Mouse (Mus musculus): ENCODE results near the gene Gpat2. TPM values are rescaled to one million over a fixed set of nuclear protein-coding genes. Genes with fewer than 3 reads are reported as not detected.

Gpat2 gene
- under 1 TPM; 0.48 to 0.58 TPM for total RNA-seq (2021)
- long read RNA-seq, experiment 1, partial matches to known transcripts = 2 of 3 reads
- long read RNA-seq, experiment 1, other reads (novel, unspliced or antisense) = 1 of 3 reads
- long read RNA-seq, experiment 2, partial matches to known transcripts = 0 of 1 reads
- long read RNA-seq, experiment 2, other reads (novel, unspliced or antisense) = 1 of 1 reads

GRCm38 (mm10) chr2:127424977-127425376, at the start of gene Gpat2:
Gpat2 (plus strand) TSS chr2:127425199.
- no peak for DNase-seq

DNA sequence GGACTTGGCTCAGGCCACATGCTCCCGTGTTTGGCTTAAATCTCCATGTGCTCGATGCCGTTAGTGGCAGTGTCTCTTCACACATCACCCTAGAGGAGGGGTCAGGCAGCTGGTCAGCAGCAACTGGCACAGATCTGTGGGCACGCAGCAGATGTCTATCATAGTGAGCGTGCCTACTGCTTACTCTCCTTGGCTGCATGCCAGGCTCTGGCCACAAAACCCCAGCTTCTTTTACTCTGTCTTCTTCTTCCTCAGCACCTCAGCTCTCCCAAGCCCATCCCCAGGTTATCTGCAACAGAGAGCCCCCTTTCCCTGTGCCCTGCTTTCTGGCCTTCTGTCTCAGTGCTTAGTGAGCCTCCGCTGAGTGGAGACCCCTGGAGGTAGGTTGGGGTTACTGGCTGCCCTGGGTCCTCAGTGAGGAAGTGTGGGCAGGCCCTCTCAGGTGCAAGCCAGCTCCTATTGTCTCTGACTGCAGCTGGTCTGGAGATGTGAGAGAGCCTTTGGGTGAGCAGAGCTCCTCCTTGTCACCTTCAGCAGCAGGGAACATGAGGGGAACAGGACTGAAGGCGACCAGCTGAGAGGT, 49.1 kb upstream of the Gpat2 start:
- no peak for DNase-seq

DNA sequence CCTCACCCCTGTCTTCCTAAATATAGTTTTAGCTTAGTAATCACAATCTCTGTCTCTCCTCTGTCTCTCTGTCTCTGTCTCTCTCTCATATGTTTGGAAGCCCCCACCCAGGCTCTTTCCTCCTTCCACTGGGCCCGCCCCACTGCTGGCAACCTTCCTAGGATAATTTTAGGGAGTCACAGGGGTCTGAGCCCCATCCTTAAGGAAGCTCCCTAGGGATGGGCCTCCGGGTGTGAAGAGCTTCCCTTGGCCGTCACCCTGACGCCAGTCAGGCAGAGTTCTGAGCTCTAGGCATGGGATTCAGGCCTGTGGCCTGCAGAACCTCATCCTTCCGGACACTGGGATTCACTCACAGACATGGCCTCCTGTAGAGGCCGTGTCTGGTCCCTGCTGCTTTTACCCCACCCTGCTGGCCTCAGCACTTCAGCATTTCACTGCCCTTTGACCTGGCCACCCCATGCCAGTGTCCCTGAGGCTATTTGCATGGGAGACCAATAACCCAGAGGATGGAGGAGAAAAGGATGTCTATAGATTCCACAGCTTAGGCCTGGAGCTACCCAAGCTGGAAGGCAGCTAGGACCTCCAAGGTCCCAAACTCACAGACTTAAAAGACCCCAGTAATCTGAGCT, 48.5 kb upstream of the Gpat2 start:
- no peak for DNase-seq

- DNase-seq = no peak
Observed at GRCm38 (mm10) chr2:127377942-127378610, 46.9 kb upstream of the Gpat2 start.

- no peak for DNase-seq
Observed at GRCm38 (mm10) chr2:127378611-127378990, 46.4 kb upstream of the Gpat2 start.

DNA sequence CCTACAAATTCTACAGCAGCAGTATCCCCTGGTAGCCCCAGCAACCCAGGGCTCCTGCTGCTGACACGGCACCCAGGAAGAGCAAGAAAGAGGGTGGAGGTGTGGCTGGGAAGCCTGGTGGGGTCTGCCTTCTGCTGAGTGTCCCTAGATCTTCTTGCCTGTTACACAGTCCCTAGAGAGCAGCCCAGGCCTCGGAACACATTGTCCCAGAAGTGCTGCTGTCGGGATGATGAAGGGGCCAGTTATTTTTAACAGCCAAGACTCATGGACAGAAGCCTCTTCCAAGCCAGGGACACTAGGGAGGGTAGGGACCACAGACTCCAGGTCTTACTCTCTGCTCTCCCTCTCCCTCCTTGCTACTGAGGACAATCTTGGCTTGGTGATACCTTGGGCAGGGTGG, 45.7 kb upstream of the Gpat2 start:
- DNase-seq = no peak

DNA sequence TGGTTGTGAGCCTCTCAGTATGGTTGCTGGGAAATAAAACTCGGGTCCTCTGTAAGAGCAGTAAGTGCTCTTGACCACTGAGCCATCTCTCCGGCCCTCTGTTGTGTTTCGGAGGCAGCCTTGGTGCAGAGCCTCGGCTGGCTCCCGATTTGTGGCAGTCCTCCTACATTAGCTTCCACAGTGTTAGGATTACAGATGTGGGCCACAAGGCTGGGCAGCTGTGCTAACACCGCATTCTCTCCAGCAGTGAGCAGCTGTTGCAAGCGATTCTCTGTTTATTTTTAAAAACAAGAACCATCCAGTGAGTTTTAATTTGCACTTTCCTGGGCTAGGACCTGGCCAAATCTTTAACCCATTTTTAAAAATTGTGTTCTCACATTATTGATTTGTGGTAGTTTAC, 41.1 kb upstream of the Gpat2 start:
- DNase-seq = no peak

DNA sequence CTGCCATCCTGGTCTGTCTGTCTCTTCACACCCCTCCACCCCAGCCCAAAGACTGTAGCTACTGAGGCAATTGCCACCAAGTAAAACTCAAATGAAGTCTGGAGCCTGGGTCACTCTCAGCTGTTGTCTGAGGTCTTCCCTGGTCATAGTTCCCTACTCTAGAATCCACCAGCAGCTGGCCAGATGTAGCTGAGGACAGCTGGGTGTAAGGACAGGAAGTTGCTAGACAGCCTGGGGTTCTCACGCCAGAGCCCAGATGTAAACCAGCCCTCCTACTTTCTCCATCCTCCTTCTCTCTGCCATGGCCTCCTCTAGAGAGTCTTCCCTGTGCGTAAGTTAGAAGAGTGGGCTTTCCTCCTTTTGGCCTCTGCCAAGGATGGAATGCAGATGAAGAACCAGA, 37.5 kb upstream of the Gpat2 start:
- DNase-seq = no peak

DNA sequence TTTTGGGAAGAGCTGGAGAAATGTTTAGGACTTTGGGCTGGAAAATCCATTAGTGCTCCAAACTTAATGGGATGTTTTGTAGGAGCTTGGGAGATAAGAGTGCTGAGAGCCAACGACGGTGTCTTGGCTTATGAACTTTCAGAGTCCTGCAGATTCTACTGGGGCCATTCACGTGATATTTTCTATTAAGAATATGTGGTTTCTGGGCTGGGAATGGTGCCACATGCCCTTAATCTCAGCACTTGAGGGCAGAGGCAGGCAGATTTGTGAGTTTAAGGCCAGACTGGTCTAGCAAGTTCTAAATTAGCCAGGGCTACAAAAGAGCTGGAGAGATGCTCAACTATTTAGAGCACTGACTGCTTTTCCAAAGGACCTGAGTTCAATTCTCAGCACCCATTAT, 34.6 kb upstream of the Gpat2 start:
- no peak for DNase-seq

DNA sequence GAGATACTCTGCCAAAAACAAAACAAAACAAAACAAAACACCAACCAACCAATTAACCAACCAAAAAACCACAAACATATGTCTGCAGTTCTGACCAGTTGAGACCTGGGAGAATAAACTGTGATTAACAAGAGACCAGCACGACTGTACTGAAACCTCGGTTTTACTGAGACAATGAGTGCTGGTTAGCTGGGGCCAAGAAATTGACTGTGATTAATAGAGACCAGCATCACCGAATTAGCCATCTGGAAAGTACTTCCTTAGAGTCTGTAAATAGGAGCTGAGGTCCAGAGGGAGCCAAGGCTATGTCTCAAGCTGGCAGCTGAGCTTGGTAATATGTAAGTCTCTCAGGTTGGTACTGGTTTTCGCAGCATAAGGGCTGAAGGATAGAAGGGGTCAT, 34.2 kb upstream of the Gpat2 start:
- DNase-seq = no peak

- no peak for DNase-seq
Observed at GRCm38 (mm10) chr2:127391323-127391722, 33.7 kb upstream of the Gpat2 start.

DNA sequence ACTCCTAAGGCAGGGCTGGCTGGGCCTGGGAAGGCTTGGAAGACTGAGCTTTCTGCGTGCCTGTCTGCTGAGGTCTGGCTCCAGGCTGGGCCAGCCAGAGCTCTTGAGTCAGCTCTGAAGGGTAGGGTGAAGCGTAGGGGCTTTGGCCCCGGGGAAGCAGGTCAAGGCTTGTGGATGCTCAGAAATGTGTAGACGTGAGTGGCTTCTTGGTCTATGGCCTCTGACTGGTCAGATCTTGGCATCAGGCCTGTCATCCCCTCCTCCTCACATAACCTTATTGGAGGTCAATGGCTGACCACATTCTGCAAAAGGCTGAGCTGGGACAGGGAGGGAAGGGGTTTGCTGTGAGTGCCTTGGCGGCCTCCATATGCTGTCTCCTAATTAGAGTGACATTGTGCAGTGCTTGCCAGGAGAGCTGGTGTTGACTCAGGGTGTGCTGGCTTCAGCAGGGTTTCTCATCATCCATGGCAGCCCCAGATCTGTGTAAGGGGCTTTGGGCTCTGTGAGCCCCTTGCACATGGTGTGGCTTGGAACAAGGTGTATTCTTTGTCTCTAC, 30.3 kb upstream of the Gpat2 start:
- DNase-seq = peak; percentile 58

- DNase-seq = no peak
Observed at GRCm38 (mm10) chr2:127398738-127399137, 26.3 kb upstream of the Gpat2 start.

DNA sequence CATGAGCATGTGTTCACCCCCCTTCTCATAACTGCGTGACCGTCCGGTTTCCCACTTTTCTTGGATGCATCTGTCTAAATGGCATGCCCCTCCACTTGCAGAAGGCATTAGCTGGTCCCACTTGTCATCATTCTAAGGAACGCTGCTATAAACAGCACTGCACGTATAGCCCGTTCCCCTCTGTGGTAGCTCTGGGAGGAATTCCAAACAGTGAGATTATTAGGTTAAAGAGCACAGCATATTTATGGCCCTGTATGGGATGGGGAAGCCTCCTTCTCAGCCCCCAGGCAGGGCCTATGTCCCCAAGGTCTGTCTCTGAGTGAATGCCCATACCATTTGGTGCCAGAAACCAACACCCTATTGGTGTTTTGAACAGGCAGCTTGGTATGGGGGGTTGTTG, 13.9 kb upstream of the Gpat2 start:
- no peak for DNase-seq

DNA sequence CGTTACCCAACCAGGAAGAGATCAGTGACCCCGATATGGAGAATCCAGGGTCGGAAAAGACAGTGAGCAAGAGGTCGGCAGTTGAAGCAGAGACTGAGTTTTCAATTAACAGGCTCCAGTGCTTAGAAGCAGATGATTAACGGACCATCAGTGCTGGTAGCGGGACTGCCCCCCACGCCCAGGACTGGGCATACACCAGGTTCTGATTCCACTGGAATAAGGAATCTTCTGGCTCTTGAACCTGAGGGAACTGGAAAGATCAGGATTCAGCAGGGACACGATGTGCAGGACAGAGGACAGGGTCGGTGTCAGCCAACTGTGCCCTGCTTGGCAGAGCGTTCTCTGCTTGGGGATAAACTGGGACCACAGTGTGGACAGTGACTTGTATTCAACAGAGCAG, 9.2 kb upstream of the Gpat2 start:
- no peak for DNase-seq

DNA sequence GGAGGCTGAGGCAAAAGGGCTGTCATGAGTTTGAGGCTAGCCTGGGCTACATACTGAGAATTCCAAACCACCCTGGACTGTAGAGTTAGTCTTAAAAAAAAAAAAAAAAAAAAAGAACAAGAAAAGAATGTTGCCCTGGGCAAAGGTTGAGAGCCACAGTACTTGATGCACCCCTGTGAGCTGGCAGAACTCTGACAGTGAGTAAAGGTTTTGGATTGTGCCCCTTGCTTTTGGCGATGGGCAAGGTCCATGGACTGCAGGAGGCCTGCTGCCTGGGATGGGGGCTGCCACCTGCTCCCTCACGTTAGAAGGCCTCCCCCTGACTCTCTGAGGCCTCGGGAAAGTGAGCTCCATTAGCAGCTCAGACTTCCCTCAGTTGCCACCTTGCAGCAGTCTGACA, 8.3 kb upstream of the Gpat2 start:
- DNase-seq = no peak

GRCm38 (mm10) chr2:127418266-127418970, 6.6 kb upstream of the Gpat2 start:
- DNase-seq = no peak

DNA sequence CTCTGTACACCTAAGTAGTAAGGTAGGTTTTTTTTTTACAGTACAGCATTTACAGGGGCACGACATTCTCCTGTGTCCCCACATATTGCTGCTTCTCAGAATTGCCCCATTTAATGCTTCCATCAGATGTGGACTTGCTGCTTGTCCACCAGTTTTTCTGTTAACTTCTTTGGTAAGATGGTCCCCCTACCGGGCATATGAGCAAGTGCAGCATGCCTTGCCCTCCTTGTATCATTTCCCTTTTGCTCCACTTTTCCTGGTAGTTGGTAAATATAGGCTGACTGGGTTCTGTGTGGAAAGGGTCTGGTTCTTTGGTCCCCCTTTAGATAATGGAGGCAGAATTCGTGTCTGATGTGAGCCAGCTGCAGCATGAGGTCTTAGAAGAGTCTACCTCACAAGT, 5.2 kb downstream of the Gpat2 start:
- peak; percentile 60 for DNase-seq

DNA sequence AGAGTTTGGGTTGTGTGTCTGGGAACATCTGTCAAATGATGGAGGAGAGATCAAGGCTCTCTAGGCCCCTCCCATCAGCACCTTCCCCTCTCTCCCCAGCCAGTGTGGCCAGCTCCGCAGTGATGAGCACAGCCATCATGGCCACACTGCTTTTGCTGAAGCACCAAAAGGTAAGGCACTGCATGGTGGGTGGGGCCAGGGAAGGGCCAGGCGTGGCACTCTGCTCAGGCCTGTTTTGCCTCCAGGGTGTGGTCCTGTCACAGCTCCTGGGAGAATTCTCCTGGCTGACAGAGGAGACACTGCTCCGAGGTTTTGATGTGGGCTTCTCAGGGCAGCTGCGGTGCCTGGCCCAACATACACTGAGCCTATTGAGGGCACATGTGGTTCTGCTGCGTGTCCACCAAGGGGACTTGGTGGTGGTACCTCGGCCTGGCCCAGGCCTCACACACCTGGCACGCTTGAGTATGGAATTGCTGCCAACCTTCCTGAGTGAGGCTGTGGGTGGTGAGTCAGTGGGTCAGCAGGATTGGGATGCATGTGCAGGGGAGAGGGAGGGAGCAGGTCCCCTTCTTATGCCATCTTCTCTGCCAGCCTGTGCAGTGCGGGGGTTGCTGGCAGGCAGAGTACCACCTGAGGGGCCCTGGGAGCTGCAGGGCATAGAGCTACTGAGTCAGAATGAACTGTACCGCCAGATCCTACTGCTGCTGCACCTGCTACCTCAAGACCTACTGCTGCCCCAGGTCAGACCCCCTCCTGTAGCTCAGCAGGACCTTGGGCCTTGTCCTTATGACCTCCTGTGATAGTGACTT, 8.7 kb downstream of the Gpat2 start:
- DNase-seq = no peak

GRCm38 (mm10) chr2:127435135-127435534, 10.1 kb downstream of the Gpat2 start:
- DNase-seq = peak; percentile 51

DNA sequence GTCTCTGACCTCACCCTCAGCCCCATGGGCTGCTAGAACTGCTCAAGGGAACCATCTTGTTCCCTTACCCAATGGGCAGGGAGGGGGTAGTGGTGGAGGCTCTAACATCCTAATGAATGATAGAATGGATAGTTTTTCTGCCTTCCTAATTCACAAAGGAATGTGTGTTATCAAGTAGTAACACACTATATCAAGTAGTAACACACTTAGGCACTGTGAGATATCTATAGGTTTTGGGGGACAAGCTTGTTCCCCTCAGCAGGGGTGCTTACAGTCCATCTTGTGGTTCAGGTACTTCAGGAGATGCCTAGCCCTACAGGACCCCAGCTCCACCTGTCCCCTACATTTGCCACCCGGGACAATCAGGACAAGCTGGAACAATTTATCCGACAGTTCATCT, 10.6 kb downstream of the Gpat2 start:
- DNase-seq = no peak

DNA sequence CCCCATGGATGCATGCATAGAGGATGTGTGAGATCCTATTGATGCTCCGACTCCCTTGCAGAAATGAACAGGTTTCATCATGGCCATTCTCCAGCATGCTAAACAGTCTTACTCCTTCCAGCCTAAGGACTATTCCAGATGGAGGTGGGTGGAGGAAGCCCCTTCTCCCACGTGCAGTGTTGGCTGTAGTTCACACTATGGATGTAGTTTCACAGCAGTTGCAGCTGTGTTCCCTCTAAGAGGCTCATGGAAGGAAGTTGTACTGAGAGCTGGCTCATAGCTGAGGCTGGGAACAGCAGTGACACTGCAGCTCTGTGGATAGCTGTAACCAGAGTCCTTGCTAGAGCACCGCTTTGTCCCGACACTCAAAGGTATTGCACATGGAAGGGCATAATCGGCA, 12.7 kb downstream of the Gpat2 start:
- no peak for DNase-seq

Data from adrenal gland, postnatal 10 days (tissue).